Mouse (Mus musculus): ENCODE measurements at regions not wholly inside any gene's neighbourhood (a gene's known extent, or its start where the extent isn't known, plus 50 kb on each side); places are given as distances from the start of the nearest gene placed in this dataset.

DNA sequence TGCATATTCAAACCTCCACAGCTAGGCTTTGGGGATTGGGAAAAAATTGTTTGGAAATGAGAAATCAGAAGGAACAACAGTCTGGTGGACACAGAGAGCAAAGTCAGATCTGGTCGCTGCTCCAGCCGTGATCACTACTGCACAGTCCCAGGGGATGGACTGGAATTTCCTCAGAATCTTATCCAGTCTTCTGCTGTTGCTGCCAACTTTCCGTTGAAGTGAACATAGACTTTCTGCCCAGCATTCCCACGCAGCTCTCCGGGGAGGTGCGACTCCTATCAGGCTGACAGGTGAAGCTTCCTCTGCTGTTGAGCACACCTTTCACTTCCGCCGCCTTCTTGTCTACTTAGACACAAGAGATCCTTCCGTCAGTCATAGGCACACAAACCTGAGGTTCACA, 234.7 kb upstream of the Hes1 start:
- WGBS, result 84% methylated on average over 9 of the region's 9 CpGs

DNA sequence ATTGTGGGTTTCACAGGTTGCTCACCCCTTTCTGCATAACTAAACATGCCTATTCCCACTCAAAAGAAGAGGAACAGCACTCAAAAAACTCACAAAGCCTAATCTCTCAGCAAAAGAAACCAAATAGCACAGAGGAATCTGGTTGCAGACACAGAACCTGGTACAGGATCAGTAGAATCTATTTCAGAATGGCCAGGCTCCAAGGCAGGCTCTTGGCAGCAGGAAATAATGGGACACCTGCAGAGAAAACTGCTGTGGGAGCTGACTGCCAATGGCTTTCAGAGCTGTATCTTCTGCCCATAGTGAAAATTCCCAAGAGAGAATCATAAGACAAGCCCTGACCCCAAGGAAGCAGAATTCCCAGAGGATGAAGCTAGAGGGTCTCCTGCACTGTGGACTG, 234.1 kb upstream of the Hes1 start:
- Histone ChIP-seq H3K9ac (no peak overlapping the region), H3K27ac (no peak overlapping the region), H3K9me3 (no peaks in the 10 kb centered on the region), H3K4me1 (replicated peaks) (no peaks in the 10 kb centered on the region), H3K4me3 (replicated peaks) (no peak overlapping the region), H3K4me2 (replicated peaks) (no peak overlapping the region), H3K27me3 (replicated peaks) (no peaks in the 10 kb centered on the region), H3K36me3 (no peaks in the 10 kb centered on the region)
- no peak for ATAC-seq

More for the DNA sequence above, 234.7 kb upstream of the Hes1 start:
- Histone ChIP-seq H3K9me3 (no peaks in the 10 kb centered on the region), H3K4me1 (replicated peaks) (no peaks in the 10 kb centered on the region), H3K36me3 (no peaks in the 10 kb centered on the region), H3K27me3 (replicated peaks) (no peaks in the 10 kb centered on the region), H3K4me2 (replicated peaks) (no peak overlapping the region), H3K9ac (no peak overlapping the region), H3K27ac (no peak overlapping the region), H3K4me3 (replicated peaks) (no peak overlapping the region)
- no peak for ATAC-seq

DNA sequence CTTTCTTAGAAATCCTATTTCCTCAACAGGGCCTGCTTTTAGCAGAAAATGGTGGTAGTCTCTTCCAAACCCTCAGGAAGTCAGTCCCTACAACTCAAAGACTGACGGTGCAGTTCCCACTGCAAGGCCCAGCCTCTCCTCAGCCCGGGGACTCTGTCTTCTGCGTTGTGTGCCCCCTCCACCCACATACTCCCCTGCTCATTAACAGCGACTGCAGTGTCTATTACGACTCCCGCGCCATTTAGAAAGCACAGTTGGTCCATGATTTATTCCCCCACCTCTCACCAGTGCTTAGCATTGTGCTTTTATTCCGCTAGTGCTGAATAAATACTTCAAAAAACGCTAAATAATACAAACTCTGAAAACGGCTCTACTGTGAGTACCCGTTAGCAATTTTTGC, 230.9 kb upstream of the Hes1 start:
- H3K4me2 ChIP-seq (replicated peaks), result no peak overlapping the region

DNA sequence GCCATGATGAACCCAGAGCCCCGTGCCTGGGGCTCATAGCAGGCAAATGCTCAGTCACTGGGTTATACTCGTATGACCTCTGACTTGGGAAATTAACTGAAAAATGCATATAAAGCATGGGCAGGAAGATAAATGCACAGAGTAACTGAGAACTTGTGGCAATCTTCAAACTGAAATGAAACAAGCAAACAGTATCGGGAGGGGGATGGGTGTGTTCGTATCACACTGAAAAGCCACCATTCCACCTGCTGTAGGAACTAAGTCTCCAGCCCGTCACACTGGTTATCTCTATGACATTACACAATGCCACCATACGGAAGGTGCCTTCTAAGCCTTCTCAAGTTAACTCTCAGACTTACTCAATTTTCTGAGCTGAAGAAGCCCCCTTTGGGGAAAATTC, 230.3 kb upstream of the Hes1 start:
- peak; percentile 80 for ATAC-seq
- Histone ChIP-seq H3K4me2 (replicated peaks) (no peak overlapping the region), H3K36me3 (no peaks in the 10 kb centered on the region), H3K27ac (no peak overlapping the region), H3K4me3 (replicated peaks) (no peak overlapping the region), H3K9ac (no peak overlapping the region), H3K9me3 (no peaks in the 10 kb centered on the region), H3K27me3 (replicated peaks) (no peaks in the 10 kb centered on the region), H3K4me1 (replicated peaks) (peaks cover 11% of the 10 kb centered on the region; the same call in 1 of the 2 replicates)
- WGBS, result 62% methylated on average over 6 of the region's 6 CpGs

More for the DNA sequence above, 230.9 kb upstream of the Hes1 start:
- Histone ChIP-seq H3K9ac (no peak overlapping the region), H3K27me3 (replicated peaks) (no peaks in the 10 kb centered on the region), H3K9me3 (no peaks in the 10 kb centered on the region), H3K4me3 (replicated peaks) (no peak overlapping the region), H3K36me3 (no peaks in the 10 kb centered on the region), H3K27ac (no peak overlapping the region), H3K4me1 (replicated peaks) (peaks cover 9% of the 10 kb centered on the region; the same call in 1 of the 2 replicates)
- 67% methylated on average over 11 of the region's 11 CpGs for WGBS
- ATAC-seq, result no peak

DNA sequence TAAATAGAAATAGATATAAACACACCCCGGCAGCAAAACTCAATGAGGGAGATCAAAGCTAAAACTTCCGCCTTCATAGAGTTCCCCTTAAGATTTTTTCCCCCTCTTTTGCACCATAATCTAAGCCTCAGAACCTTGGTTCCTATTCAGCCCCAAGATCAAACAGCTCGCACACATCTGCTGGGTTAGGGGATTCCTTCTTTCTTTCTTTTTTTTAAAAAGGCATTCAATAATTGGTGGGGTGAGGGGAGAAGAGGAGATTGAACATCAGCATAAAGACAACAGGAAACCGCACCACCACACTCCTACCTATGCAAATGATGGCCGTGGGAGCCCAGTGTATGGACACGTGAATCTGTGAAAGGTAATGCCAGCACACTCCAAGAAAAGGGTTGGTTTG, 229.5 kb upstream of the Hes1 start:
- Histone ChIP-seq H3K9ac (no peak overlapping the region), H3K4me1 (replicated peaks) (peaks cover 18% of the 10 kb centered on the region), H3K36me3 (no peaks in the 10 kb centered on the region), H3K9me3 (no peaks in the 10 kb centered on the region), H3K4me2 (replicated peaks) (no peak overlapping the region), H3K4me3 (replicated peaks) (no peak overlapping the region), H3K27ac (no peak overlapping the region), H3K27me3 (replicated peaks) (no peaks in the 10 kb centered on the region)
- ATAC-seq, result no peak
- WGBS, result 65% methylated on average over 6 of the region's 6 CpGs

DNA sequence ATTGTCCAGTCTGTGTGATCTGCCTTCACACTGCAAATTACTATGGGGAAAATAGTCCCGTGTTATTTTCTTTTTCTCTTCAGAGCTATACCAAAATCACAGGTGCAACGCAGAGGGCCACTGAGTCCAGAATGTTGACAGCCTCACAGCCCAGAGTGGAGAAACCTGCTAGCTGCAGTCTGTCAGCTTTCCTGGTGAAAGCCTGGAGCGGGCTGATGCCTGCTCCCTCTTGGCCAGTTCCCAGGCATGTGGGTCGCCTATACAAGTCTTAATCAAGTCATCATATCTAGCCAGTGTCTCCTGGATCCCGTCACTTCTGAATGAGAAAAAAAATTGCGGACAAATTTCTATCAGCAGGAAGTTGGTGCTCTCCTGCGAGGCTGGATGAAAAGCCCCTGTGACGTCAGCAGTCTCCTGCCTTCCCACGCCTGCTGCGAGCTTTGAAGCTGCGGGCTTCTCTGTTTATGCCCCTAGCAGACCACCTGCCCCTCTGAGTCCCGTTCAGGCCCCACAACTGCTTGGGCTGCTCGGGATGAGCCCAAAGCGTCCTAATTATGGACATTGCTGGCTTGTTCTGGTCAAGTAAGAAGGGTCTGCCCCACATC, 227.1 kb upstream of the Hes1 start:
- Histone ChIP-seq H3K9me3 (no peaks in the 10 kb centered on the region), H3K27ac (no peak overlapping the region), H3K27me3 (replicated peaks) (no peaks in the 10 kb centered on the region), H3K36me3 (no peaks in the 10 kb centered on the region), H3K4me2 (replicated peaks) (peak overlapping the region; percentile 41), H3K9ac (no peak overlapping the region), H3K4me3 (replicated peaks) (no peak overlapping the region), H3K4me1 (replicated peaks) (peaks cover 18% of the 10 kb centered on the region)
- ATAC-seq, result no peak
- WGBS, result 30% methylated on average over 14 of the region's 14 CpGs

DNA sequence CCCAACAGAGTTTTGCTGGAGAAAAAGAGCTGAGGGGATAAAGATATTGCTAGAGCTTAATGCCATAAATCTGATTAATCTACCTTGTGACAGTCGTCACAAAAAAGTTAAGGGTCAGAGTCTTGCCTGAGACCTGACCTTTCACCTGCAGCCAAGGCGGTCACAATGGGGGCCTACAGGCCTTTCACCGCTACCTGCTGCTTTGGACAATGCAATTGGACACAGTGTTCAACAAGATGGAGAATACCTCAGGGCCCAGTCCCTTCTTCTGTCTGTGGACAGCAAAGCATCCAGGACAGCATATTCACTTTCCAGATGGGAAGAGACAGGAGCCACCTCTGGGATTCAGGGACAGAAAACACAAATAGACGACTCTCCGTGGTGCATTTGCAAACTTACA, 226.3 kb upstream of the Hes1 start:
- no peak overlapping the region for H3K4me2 ChIP-seq (replicated peaks)
- ATAC-seq, result no peak

DNA sequence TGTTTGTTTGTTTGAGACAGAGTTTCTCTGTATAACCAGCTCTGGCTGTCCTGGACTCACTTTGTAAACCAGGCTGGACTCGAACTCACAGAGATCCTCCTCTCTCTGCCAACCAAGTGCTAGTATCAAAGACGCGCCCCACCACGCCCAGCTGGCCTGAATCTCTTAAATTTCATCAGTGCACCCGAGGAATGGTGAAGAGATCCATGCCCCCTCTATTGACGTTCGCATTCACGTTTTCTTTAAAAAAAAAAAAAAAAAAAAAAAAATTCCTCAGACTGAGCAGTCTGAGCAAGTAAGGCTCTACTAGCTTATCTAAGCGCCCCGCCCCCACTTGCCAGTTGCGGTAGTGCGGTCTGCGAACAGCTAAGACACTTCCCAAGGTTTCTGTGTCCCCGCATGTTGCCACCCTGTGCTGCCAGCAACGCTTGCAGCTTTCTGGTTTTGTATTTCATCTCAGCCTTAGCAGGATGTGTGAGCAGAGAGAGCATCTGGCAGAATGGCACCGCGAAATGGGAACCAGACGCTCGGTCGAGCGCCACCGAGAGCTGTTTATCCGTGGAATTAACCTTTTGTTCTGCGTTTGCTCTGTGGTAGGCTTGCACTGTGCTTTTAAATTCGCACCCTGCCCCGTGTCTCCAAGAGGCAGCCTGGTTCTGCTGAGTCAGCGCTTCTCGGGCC, 225.1 kb upstream of the Hes1 start:
- H3K4me2 ChIP-seq (replicated peaks), result peak overlapping the region; percentile 69
- H3K36me3 ChIP-seq, result no peaks in the 10 kb centered on the region
- peak; percentile 75 for ATAC-seq
- no peaks in the 10 kb centered on the region for H3K27me3 ChIP-seq (replicated peaks)
- H3K9ac ChIP-seq, result peak overlapping the region; percentile 26
- H3K9me3 ChIP-seq, result no peaks in the 10 kb centered on the region
- peak overlapping the region; percentile 73 for H3K27ac ChIP-seq
- peak overlapping the region; percentile 25 for H3K4me3 ChIP-seq (replicated peaks)
- H3K4me1 ChIP-seq (replicated peaks), result peaks cover 18% of the 10 kb centered on the region
- WGBS, result 7% methylated on average over 28 of the region's 28 CpGs

More for the DNA sequence above, 226.3 kb upstream of the Hes1 start:
- Histone ChIP-seq H3K36me3 (no peaks in the 10 kb centered on the region), H3K4me3 (replicated peaks) (no peak overlapping the region), H3K4me1 (replicated peaks) (peaks cover 18% of the 10 kb centered on the region), H3K9me3 (no peaks in the 10 kb centered on the region), H3K27ac (no peak overlapping the region), H3K27me3 (replicated peaks) (no peaks in the 10 kb centered on the region), H3K9ac (no peak overlapping the region)
- 85% methylated on average over 5 of the region's 5 CpGs for WGBS

DNA sequence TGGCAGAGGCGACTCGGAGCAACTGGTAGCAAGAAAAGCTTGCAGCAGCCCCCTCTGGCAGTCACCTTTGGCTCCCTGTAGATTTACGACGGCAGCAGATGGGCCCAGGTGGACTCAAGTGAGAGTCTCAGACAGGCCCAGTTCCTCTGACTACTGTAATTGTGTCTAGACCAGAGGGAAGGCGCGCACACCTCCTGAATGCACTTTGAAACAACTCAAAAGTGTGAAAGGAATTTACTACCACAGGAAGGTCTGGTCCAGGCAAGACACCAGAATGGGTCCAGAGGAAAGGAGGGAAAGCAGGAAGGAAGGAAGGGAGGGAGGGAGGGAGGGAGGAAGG, 224.6 kb upstream of the Hes1 start:
- Histone ChIP-seq H3K4me2 (replicated peaks) (peak overlapping the region; percentile 69), H3K9ac (peak overlapping the region; percentile 26; the same call in 1 of the 2 replicates), H3K9me3 (no peaks in the 10 kb centered on the region), H3K36me3 (no peaks in the 10 kb centered on the region), H3K27me3 (replicated peaks) (no peaks in the 10 kb centered on the region), H3K27ac (peak overlapping the region; percentile 73), H3K4me1 (replicated peaks) (peaks cover 19% of the 10 kb centered on the region), H3K4me3 (replicated peaks) (peak overlapping the region; percentile 25)
- ATAC-seq, result peak; percentile 62
- 17% methylated on average over 6 of the region's 6 CpGs for WGBS

DNA sequence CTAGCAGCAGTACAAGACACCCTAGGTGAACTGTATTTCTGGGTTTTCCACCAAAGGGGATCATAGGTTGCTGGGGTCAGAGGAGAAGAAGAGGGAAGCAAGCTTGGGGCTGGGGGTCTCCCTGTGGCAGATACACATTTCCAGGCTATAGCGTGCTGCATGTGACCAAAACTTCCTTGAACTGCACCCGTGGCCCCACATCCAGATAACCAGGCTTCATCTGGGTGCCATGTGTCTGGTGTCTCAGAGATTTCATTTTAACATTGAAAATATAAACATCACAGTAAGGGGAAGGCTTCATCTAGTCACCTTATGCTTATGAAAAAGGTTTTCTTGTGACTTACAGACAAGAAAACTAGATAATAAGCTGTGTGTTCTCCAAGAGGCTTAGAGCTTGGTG, 223.8 kb upstream of the Hes1 start:
- no peaks in the 10 kb centered on the region for H3K27me3 ChIP-seq (replicated peaks)
- H3K36me3 ChIP-seq, result no peaks in the 10 kb centered on the region
- H3K9ac ChIP-seq, result no peak overlapping the region
- H3K27ac ChIP-seq, result no peak overlapping the region
- no peak overlapping the region for H3K4me3 ChIP-seq (replicated peaks)
- 61% methylated on average over 2 of the region's 2 CpGs for WGBS
- peaks cover 27% of the 10 kb centered on the region for H3K4me1 ChIP-seq (replicated peaks)
- H3K9me3 ChIP-seq, result no peaks in the 10 kb centered on the region
- no peak overlapping the region for H3K4me2 ChIP-seq (replicated peaks)
- no peak for ATAC-seq

DNA sequence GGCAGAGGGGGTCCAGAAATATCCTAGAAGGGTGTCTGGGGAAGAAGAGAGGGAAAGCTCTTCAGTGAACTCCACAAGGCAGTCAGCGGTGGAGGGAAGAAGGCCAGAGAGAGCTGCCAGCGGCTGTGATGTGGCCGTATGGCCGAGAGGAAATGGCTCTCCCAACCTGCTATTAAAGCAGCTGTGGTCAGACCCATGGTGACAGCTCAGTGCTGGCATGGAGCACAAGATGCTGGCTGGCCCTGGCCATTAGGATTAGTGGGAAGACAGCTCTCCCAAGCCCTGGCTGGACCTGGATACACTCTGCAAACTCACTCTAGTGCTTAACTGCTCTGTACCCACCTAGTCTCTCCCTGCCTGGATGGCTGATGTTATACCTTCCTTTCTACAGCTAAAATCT, 223.1 kb upstream of the Hes1 start:
- H3K9me3 ChIP-seq, result no peaks in the 10 kb centered on the region
- ATAC-seq, result no peak
- H3K9ac ChIP-seq, result no peak overlapping the region
- H3K36me3 ChIP-seq, result no peaks in the 10 kb centered on the region
- WGBS, result 74% methylated on average over 4 of the region's 4 CpGs
- no peak overlapping the region for H3K27ac ChIP-seq
- H3K4me2 ChIP-seq (replicated peaks), result no peak overlapping the region
- H3K4me3 ChIP-seq (replicated peaks), result no peak overlapping the region
- H3K4me1 ChIP-seq (replicated peaks), result peaks cover 29% of the 10 kb centered on the region
- no peaks in the 10 kb centered on the region for H3K27me3 ChIP-seq (replicated peaks)

DNA sequence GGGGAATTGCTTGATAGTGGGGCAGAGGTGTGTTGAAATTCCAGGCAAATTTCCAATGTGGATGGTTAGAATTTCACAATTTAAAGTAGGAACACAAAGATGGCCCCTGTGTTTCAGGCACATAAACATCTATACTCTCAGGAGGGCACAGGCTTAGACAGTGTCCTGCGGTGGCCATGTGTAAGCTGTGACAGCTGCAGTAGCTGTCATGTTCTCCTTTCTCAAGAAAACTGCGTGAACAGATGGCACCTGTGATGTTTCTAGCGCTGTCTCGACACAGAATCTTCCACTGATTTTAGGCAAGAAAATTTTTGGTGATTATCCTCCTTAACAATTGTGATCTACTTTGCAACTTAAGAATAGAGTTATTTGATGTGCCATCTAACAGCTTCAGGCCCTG, 222.1 kb upstream of the Hes1 start:
- Histone ChIP-seq H3K4me3 (replicated peaks) (no peak overlapping the region), H3K4me1 (replicated peaks) (peaks cover 30% of the 10 kb centered on the region), H3K36me3 (no peaks in the 10 kb centered on the region), H3K9ac (no peak overlapping the region), H3K9me3 (no peaks in the 10 kb centered on the region), H3K27me3 (replicated peaks) (no peaks in the 10 kb centered on the region), H3K4me2 (replicated peaks) (no peak overlapping the region), H3K27ac (no peak overlapping the region)
- 89% methylated on average over 4 of the region's 4 CpGs for WGBS
- ATAC-seq, result no peak

DNA sequence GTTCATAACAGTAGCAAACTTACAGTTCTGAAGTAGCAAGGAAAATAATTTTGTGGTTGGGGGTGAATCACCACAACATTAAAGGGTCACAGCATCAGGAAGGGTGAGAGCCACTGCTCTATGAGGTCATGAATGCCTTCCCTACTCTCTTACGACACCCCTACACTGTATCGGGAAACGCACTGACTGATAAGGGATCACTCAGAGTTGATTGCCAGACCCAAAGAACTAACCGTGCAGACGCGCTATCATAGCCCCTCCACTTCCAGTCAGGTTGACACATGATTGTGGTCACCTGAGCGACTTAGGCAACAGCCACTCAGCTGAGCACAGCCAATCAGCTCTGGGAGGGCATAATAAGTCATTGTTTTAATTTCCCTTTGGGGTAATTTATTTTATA, 220.7 kb upstream of the Hes1 start:
- peak; percentile 57 for ATAC-seq
- Histone ChIP-seq H3K27ac (no peak overlapping the region), H3K4me2 (replicated peaks) (no peak overlapping the region), H3K4me3 (replicated peaks) (no peak overlapping the region), H3K9me3 (no peaks in the 10 kb centered on the region), H3K4me1 (replicated peaks) (peaks cover 26% of the 10 kb centered on the region), H3K9ac (no peak overlapping the region), H3K27me3 (replicated peaks) (no peaks in the 10 kb centered on the region), H3K36me3 (no peaks in the 10 kb centered on the region)
- 59% methylated on average over 7 of the region's 7 CpGs for WGBS
